Mouse (Mus musculus) small intestine, adult 2 months (tissue): Measurements from ENCODE around the gene Prkar2b.

Source experiments
- CTCF ChIP-seq: fragments of 200-500 bp; IDR thresholded peaks from 2 replicates; pipeline ENCODE4 v1.5.1; 2012; ENCODE audit warnings: low read depth, mild to moderate bottlenecking, control low read depth, inconsistent platforms, low read length, moderate library complexity, mixed read lengths; ENCODE audit not compliant: insufficient replicate concordance, insufficient read length; ENCODE audit errors: extremely low read depth
- POLR2A ChIP-seq: fragments of 200-500 bp; IDR thresholded peaks from 2 replicates; pipeline ENCODE4 v1.6.1; 2012; ENCODE audit warnings: low read depth, mild to moderate bottlenecking, control low read depth, inconsistent platforms, low read length, moderate library complexity

- TF ChIP-seq CTCF = no peak
- TF ChIP-seq POLR2A = peak; percentile 42; the same call in 1 of the 2 replicates
These were observed at the start of gene Prkar2b for GRCm38 (mm10) chr12:32061090-32061930.
